In genomic region chr2:150132773-150133172, GRCm38 (mm10) we compare ENCODE assay signal across 28 mouse cellular contexts. TPM values are rescaled to one million over a fixed set of nuclear protein-coding genes. Genes with fewer than 3 reads are reported as not detected.
"Had no signal": no experiment of that assay in that cellular context is flagged by ENCODE, and none has a peak within 500 bp of the region (broad histone marks: within the 10 kb centered on the region; RNA-seq: fewer than 3 reads in every experiment).

No protein-coding gene starts in this region.

- H3K9ac ChIP-seq: heart, embryonic 12.5 days; hindbrain, embryonic 12.5 days; hindbrain, embryonic 14.5 days; intestine, embryonic 15.5 days; limb, embryonic 12.5 days had no signal

- H3K27me3 ChIP-seq: heart, embryonic 12.5 days; hindbrain, embryonic 12.5 days; intestine, embryonic 15.5 days; limb, embryonic 12.5 days had no signal

- H3K4me2 ChIP-seq: heart, embryonic 12.5 days; hindbrain, embryonic 12.5 days; hindbrain, embryonic 14.5 days; intestine, embryonic 15.5 days; limb, embryonic 12.5 days had no signal

- ATAC-seq: hindbrain, embryonic 16.5 days; inflammation-experienced regulatory T-cells, adult 6 months; intestine, embryonic 15.5 days; intestine, postnatal 0 days had no signal

- H3K9me3 ChIP-seq: heart, embryonic 10.5 days; intestine, embryonic 15.5 days; limb, embryonic 10.5 days had no signal

- H3K27ac ChIP-seq: heart, embryonic 10.5 days; hindbrain, embryonic 10.5 days; hindbrain, embryonic 12.5 days; hindbrain, embryonic 14.5 days; intestine, embryonic 15.5 days; layer of hippocampus, adult 2 months; left cerebral cortex, adult 2 months; limb, embryonic 10.5 days; limb, embryonic 12.5 days had no signal

- H3K4me3 ChIP-seq: heart, embryonic 10.5 days; heart, embryonic 12.5 days; hindbrain, embryonic 10.5 days; hindbrain, embryonic 12.5 days; intestine, embryonic 15.5 days; layer of hippocampus, adult 2 months; left cerebral cortex, adult 2 months; limb, embryonic 10.5 days; limb, embryonic 12.5 days had no signal

- DNase-seq: gastrocnemius, postnatal 14 days; gastrocnemius, postnatal 36 days; heart, adult 18-20 months; heart, postnatal 10 days; heart, postnatal 4 days; kidney, adult 18-20 months; kidney, adult 8-10 months; kidney, postnatal 10 days; kidney, postnatal 25 days; kidney, postnatal 4 days had no signal

RNA-seq across cellular contexts. Expression of gene Gm10770, which starts 46.7 kb away (rescaled TPM):
- polyA plus RNA-seq: heart, embryonic 10.5 days; heart, embryonic 12.5 days; heart, embryonic 14.5 days; heart, embryonic 16.5 days; hindbrain, embryonic 10.5 days; hindbrain, embryonic 12.5 days; hindbrain, embryonic 14.5 days; hindbrain, embryonic 16.5 days; inflammation-experienced regulatory T-cells, adult 6 months; intestine, embryonic 15.5 days; intestine, postnatal 0 days; kidney, embryonic 14.5 days; kidney, embryonic 16.5 days; limb, embryonic 10.5 days; limb, embryonic 12.5 days; limb, embryonic 14.5 days had no signal

RNA-seq across cellular contexts. Expression of gene Gm14139, which starts 48.8 kb away (rescaled TPM):
- polyA plus RNA-seq: heart, embryonic 12.5 days; heart, embryonic 14.5 days; hindbrain, embryonic 10.5 days; hindbrain, embryonic 12.5 days; hindbrain, embryonic 14.5 days; hindbrain, embryonic 16.5 days; intestine, embryonic 15.5 days; intestine, postnatal 0 days; kidney, embryonic 14.5 days; kidney, embryonic 16.5 days; limb, embryonic 10.5 days; limb, embryonic 12.5 days had no signal
